Mouse (Mus musculus): Measurements from ENCODE around the gene Efna1.

GRCm38 (mm10) chr3:89314340-89314739 lies 33.4 kb upstream of the Efna1 start:
- TF ChIP-seq CTCF (conservative IDR thresholded peaks at IDR 0.05; ENCODE audit: low read length) (no peak), POU5F1 (IDR thresholded peaks at IDR 0.05; ENCODE audit: borderline replicate concordance, low read length) (no peak), NANOG (IDR thresholded peaks at IDR 0.05; ENCODE audit: borderline replicate concordance, low read length) (no peak)
